Mouse (Mus musculus) embryonic fibroblast, embryonic 13.5 days (primary cell): Measurements from ENCODE around the gene Mterf1b. TPM values are rescaled to one million over a fixed set of nuclear protein-coding genes. Genes with fewer than 3 reads are reported as not detected.
"Not testable (repeated sequence)": the region's sequence is repeated elsewhere in the genome, so short reads cannot be mapped to it uniquely, and the experiment has no call there.

ENCODE experiments used
- H3K27ac ChIP-seq: 2 replicates; pipeline ENCODE4 v1.5.1; 2012; ENCODE audit warnings: low read length, control low read depth, inconsistent platforms; ENCODE audit not compliant: insufficient read depth
- H3K4me1 ChIP-seq: 2 replicates; pipeline ENCODE4 v1.6.1; 2011; ENCODE audit warnings: low read length; ENCODE audit not compliant: control insufficient read depth, insufficient read depth
- H3K4me3 ChIP-seq: 2 replicates; pipeline ENCODE4 v1.5.1; 2011; ENCODE audit warnings: mild to moderate bottlenecking, control low read depth, low read length; ENCODE audit not compliant: insufficient read depth
- CTCF ChIP-seq: IDR thresholded peaks from 2 replicates; pipeline ENCODE4 v1.5.1; 2011; ENCODE audit warnings: mild to moderate bottlenecking, control low read depth, low read length, moderate library complexity, borderline replicate concordance; ENCODE audit not compliant: insufficient read depth
- POLR2A ChIP-seq: IDR thresholded peaks from 2 replicates; pipeline ENCODE4 v1.6.1; 2011; ENCODE audit warnings: low read depth, mild to moderate bottlenecking, control low read depth, low read length, moderate library complexity
- polyA plus RNA-seq: library from polyadenylated mRNA; stranded (reverse); fragments of >200 nt; gene quantifications from 2 replicates; pipeline ENCODE4 v1.2.4, GENCODE M21; 2011; ENCODE audit warnings: low read depth; ENCODE audit not compliant: missing spikeins, insufficient read length

Gene Mterf1b
- polyA plus RNA-seq = 1.5 and 2.3 TPM in 2 replicates

- peak within 1 kb of the TSS; percentile 44 for H3K4me3 ChIP-seq
- H3K4me1 ChIP-seq, H3K27ac ChIP-seq: not testable (repeated sequence)
Measured at GRCm38 (mm10) chr5:4191671-4192480, at the start of gene Mterf1b. TSS of gene Mterf1b (plus strand) at chr5:4192367.

GRCm38 (mm10) chr5:4159418-4160071 is 32.6 kb upstream of the Mterf1b start:
- H3K4me1 ChIP-seq, H3K4me3 ChIP-seq, H3K27ac ChIP-seq: not testable (repeated sequence)

GRCm38 (mm10) chr5:4161554-4161953 is 30.6 kb upstream of the Mterf1b start:
- TF ChIP-seq POLR2A (no peak), CTCF (no peak)

DNA sequence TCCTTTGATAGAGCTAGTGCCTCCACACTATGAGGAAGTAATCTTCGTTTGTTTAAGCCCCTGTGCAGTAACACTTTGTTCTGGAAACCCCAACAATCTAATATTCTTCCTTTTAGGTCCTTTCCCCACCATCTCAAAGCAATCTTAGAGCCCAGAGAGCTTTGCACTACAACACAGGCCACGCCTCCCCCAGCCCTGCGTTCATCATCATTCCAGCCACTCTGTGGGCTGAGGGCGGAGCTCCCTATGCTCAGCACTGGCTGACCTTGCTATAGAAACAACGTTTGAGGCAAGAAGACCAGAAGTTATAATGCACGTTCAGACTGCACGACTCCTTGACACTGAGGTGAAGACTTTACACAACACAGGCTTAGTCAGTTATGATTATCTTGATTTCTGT is 29.7 kb upstream of the Mterf1b start:
- Histone ChIP-seq H3K4me1 (no peaks in the 10 kb centered on the region), H3K4me3 (no peak overlapping the region), H3K27ac (no peak overlapping the region)
- TF ChIP-seq CTCF (no peak), POLR2A (no peak)

More at GRCm38 (mm10) chr5:4161554-4161953, 30.6 kb upstream of the Mterf1b start:
- Histone ChIP-seq H3K4me1 (no peaks in the 10 kb centered on the region), H3K27ac (no peak overlapping the region), H3K4me3 (no peak overlapping the region)

- H3K27ac ChIP-seq, H3K4me1 ChIP-seq, H3K4me3 ChIP-seq: not testable (repeated sequence)
Measured at GRCm38 (mm10) chr5:4167813-4168529, 24.2 kb upstream of the Mterf1b start.

DNA sequence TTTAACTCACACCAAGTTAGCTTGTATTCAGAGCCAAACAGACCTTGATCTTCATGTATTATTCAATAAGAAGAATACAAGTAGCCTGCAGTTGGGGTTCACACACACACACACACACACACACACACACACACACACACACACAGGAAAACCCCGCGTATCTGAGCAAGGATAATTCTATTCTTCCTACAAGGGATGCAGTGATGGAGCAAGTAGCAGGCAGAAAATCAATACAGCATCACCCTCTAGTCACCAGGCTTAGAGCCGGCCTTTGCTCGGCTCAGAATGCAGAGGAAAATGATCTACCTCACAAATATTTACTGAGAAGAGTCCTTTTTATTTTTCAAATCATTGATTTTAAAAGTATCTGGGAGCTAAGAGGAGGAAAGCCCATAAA is 23.6 kb upstream of the Mterf1b start:
- H3K4me1 ChIP-seq, H3K27ac ChIP-seq, H3K4me3 ChIP-seq: not testable (repeated sequence)

GRCm38 (mm10) chr5:4176421-4176820 is 15.7 kb upstream of the Mterf1b start:
- H3K27ac ChIP-seq, H3K4me3 ChIP-seq, H3K4me1 ChIP-seq: not testable (repeated sequence)

DNA sequence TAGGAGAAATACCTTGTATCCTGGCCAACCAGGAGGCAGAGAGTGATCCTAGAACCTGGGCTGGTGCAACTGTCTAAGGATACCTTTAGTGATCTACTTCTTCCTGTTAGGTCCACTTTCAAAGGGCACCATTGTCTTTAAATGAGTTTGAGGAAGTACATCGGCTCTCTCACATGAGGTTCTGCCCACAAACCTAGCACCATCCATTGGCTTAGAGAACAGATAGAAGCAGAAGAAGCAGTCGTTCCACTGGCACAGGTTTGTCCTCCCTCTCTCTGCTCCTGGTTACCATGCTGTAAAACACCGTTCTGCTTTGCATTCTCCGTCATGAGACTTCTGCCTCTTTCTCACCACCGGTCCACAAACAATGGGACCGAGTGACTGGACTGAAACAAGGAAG is 12.8 kb upstream of the Mterf1b start:
- no peaks in the 10 kb centered on the region for H3K4me1 ChIP-seq
- H3K27ac ChIP-seq = no peak overlapping the region
- no peak overlapping the region for H3K4me3 ChIP-seq
- TF ChIP-seq POLR2A = no peak
- TF ChIP-seq CTCF = no peak

GRCm38 (mm10) chr5:4186815-4187214 is 5.4 kb upstream of the Mterf1b start:
- no peak overlapping the region for H3K4me3 ChIP-seq
- no peak for TF ChIP-seq POLR2A
- TF ChIP-seq CTCF = no peak
- no peaks in the 10 kb centered on the region for H3K4me1 ChIP-seq
- no peak overlapping the region for H3K27ac ChIP-seq

DNA sequence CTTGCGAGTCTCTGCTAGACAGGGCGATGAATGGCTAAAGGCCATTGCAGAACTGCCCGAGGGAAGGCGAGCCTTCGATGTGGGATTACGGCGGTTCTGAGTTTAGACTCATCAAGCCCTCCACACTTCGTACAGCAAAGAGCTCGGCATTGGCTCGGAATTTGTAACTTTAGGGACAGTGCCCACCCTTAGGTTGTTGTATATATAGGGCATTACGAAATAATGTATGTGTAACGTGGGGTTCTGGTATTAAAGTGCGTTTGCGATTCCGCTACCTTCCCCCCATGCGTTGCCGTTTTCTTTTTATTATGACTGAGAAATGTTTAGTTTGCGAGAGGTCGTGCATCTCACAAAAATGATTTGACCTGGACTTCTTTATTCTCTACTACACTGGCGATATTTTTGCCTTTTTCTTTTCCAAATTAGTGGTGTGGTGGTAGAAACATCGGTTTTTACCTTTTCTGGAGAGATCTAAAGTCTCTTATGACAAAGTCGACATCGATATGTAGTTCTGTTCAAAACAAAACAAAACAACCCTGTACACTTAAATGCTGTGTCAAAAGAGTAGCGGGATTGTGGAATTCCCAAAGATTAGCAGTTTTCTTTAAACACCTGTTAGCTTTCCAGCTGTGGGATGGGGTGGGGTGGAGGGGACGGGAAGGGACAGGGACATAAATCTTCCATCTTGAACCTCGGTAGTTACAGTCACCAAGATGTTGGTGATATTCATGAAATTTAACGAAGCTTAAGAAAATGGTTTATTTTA is 497 bp downstream of the Mterf1b start:
- H3K4me1 ChIP-seq = not testable (repeated sequence)
- H3K4me3 ChIP-seq = peak overlapping the region; percentile 44

More for the DNA sequence above, 497 bp downstream of the Mterf1b start:
- not testable (repeated sequence) for H3K27ac ChIP-seq
